19 mouse cellular contexts compared by ENCODE assay signal in genomic region chr16:93353971-93354370, GRCm38 (mm10).
DNase-seq lines count a peak whose midpoint lies in the region; ATAC-seq and TF ChIP-seq lines count a peak whose summit lies in the region.
"Had no signal": no experiment of that assay in that cellular context is flagged by ENCODE, and none has a peak within 500 bp of the region (broad histone marks: within the 10 kb centered on the region; RNA-seq: fewer than 3 reads in every experiment).

No protein-coding gene starts in this region.

- TF ChIP-seq POLR2A in liver, adult 2 months (IDR thresholded peaks at IDR 0.05; ENCODE audit: extremely low read depth, insufficient read depth, low read length), result no peak

- H3K4me1 ChIP-seq in liver, adult 2 months (ENCODE audit: control insufficient read depth, insufficient read depth, low read length), result peaks cover 7% of the 10 kb centered on the region
- H3K4me1 ChIP-seq in midbrain, embryonic 10.5 days, result no peaks in the 10 kb centered on the region; the same call in 1 of the 2 replicates
- no peaks in the 10 kb centered on the region for H3K4me1 ChIP-seq in midbrain, embryonic 13.5 days (replicated peaks)

- ATAC-seq in midbrain, embryonic 13.5 days, result no peak
- ATAC-seq: activated CD4-positive, CD25-positive, alpha-beta regulatory T cell, adult 4 months; CD4-positive, CD25-positive, alpha-beta regulatory T cell, adult 4 months; Patski had no signal

- H3K27me3 ChIP-seq in liver, adult 2 months (ENCODE audit: control insufficient read depth, insufficient read depth, low read length), result no peaks in the 10 kb centered on the region
- H3K27me3 ChIP-seq in midbrain, embryonic 10.5 days (ENCODE audit: low read depth, poor library complexity, severe bottlenecking), result no peaks in the 10 kb centered on the region
- H3K27me3 ChIP-seq in midbrain, embryonic 13.5 days, result no peaks in the 10 kb centered on the region
- H3K27me3 ChIP-seq: CH12.LX, Patski had no signal

- peak overlapping the region; percentile 46 for H3K9ac ChIP-seq in liver, adult 2 months (ENCODE audit: low read depth, low read length)
- no peak overlapping the region for H3K9ac ChIP-seq in midbrain, embryonic 13.5 days (replicated peaks)

- WGBS in liver, adult 2 months, result 12% methylated on average over 6 of the region's 6 CpGs
- WGBS in midbrain, embryonic 10.5 days, result 73% methylated on average over 6 of the region's 6 CpGs
- 80% methylated on average over 6 of the region's 6 CpGs for WGBS in midbrain, embryonic 13.5 days

- H3K4me2 ChIP-seq in midbrain, embryonic 13.5 days (replicated peaks), result no peak overlapping the region

- no peak for TF ChIP-seq CTCF in liver, adult 2 months (IDR thresholded peaks at IDR 0.05; ENCODE audit: low read depth, low read length)

- H3K9me3 ChIP-seq in midbrain, embryonic 10.5 days (replicated peaks), result no peaks in the 10 kb centered on the region
- no peaks in the 10 kb centered on the region for H3K9me3 ChIP-seq in midbrain, embryonic 13.5 days
- H3K9me3 ChIP-seq: G1E had no signal

- H3K79me2 ChIP-seq in liver, adult 2 months (ENCODE audit: control insufficient read depth, insufficient read depth, low read length), result no peaks in the 10 kb centered on the region

- DNase-seq in liver, adult 2 months (ENCODE audit: extremely low read depth, low read depth, low spot score), result peak; percentile 94
- DNase-seq in liver, result no peak
- DNase-seq in midbrain, embryonic 10.5 days (ENCODE audit: low spot score), result peak; percentile 20
- DNase-seq: adrenal gland, adult 2 months; adrenal gland, adult 8-10 months; adrenal gland, postnatal 10 days; adrenal gland, postnatal 14 days; adrenal gland, postnatal 25 days; adrenal gland, postnatal 36 days; B cell, adult 2 months; cerebellum, adult 11 months; cerebellum, adult 11-12 months; cerebellum, adult 18-20 months had no signal

- no peak overlapping the region; the same call in 1 of the 2 replicates for H3K4me3 ChIP-seq in liver, adult 2 months (ENCODE audit: insufficient read depth, low read depth, low read length)
- H3K4me3 ChIP-seq in midbrain, embryonic 10.5 days, result no peak overlapping the region
- no peak overlapping the region for H3K4me3 ChIP-seq in midbrain, embryonic 13.5 days (replicated peaks)

- H3K36me3 ChIP-seq in liver, adult 2 months (ENCODE audit: control insufficient read depth, insufficient read depth, low read length), result no peaks in the 10 kb centered on the region
- H3K36me3 ChIP-seq in midbrain, embryonic 10.5 days, result no peaks in the 10 kb centered on the region
- no peaks in the 10 kb centered on the region for H3K36me3 ChIP-seq in midbrain, embryonic 13.5 days
- H3K36me3 ChIP-seq: G1E had no signal

- peak overlapping the region; percentile 61 for H3K27ac ChIP-seq in liver, adult 2 months (replicated peaks; ENCODE audit: insufficient read depth, low read depth, low read length)
- no peak overlapping the region for H3K27ac ChIP-seq in midbrain, embryonic 10.5 days (replicated peaks)
- H3K27ac ChIP-seq in midbrain, embryonic 13.5 days, result no peak overlapping the region
